16 mouse cellular contexts compared by ENCODE assay signal in the genomic region with DNA sequence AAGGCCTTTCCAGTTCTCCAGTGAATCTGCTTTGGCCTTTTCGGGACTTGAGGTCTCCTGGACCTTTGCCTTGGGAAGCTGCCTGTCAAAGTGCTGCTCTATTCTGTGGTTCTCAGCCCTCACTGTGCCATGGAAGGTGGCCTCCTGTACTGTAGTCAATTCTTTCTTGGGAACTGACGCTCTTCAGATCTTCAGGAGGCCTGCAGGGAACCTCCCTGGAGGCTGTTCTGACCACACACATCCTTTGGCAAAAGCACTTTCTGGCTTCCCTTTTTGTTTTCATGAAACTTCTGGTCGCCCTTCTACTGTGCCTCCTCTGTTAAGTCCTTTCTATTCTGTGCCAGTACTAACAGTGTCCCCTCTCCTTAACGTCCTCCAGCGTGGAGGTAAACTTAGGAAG.
A peak's percentile ranks its signal among the peaks of the same experiment; 100 is the strongest.
DNase-seq lines count a peak whose midpoint lies in the region; ATAC-seq and TF ChIP-seq lines count a peak whose summit lies in the region.
"Had no signal": no experiment of that assay in that cellular context is flagged by ENCODE, and none has a peak within 500 bp of the region (broad histone marks: within the 10 kb centered on the region; RNA-seq: fewer than 3 reads in every experiment).

No protein-coding gene starts in this region.

- H3K4me2 ChIP-seq in hindbrain, postnatal 0 days (ENCODE audit: low read depth, low read length), result no peak overlapping the region
- H3K4me2 ChIP-seq in hindbrain, embryonic 14.5 days (replicated peaks), result no peak overlapping the region
- H3K4me2 ChIP-seq: hindbrain, embryonic 13.5 days; kidney, embryonic 15.5 days; liver, embryonic 11.5 days had no signal

- peak overlapping the region; percentile 20; the same call in 1 of the 2 replicates for H3K27ac ChIP-seq in hindbrain, postnatal 0 days
- H3K27ac ChIP-seq in hindbrain, embryonic 14.5 days, result no peak overlapping the region
- H3K27ac ChIP-seq in testis, adult 2 months (ENCODE audit: control insufficient read depth, insufficient read depth, low read depth, low read length), result peak overlapping the region; percentile 63
- H3K27ac ChIP-seq in cerebellum, adult 2 months (ENCODE audit: insufficient read depth, low read length), result no peak overlapping the region
- H3K27ac ChIP-seq: hindbrain, embryonic 13.5 days; kidney, embryonic 15.5 days; left cerebral cortex, adult 2 months had no signal

- peak; percentile 21; the same call in 1 of the 2 replicates for ATAC-seq in hindbrain, postnatal 0 days
- no peak for ATAC-seq in hindbrain, embryonic 14.5 days (ENCODE audit: low FRiP score)

- WGBS in hindbrain, postnatal 0 days, result 27% methylated on average over 5 of the region's 5 CpGs
- WGBS in hindbrain, embryonic 14.5 days, result 49% methylated on average over 5 of the region's 5 CpGs
- 34% methylated on average over 5 of the region's 5 CpGs for WGBS in cerebellum, adult 2 months

- no peaks in the 10 kb centered on the region; the same call in none of the 2 replicates for H3K36me3 ChIP-seq in hindbrain, postnatal 0 days (ENCODE audit: insufficient read depth, low read length)
- peaks cover 45% of the 10 kb centered on the region for H3K36me3 ChIP-seq in hindbrain, embryonic 14.5 days (replicated peaks; ENCODE audit: control insufficient read depth, insufficient read depth)
- no peaks in the 10 kb centered on the region for H3K36me3 ChIP-seq in testis, adult 2 months (ENCODE audit: control insufficient read depth, insufficient read depth, low read length)

- no peaks in the 10 kb centered on the region for H3K9me3 ChIP-seq in hindbrain, postnatal 0 days (ENCODE audit: low read length)
- no peaks in the 10 kb centered on the region for H3K9me3 ChIP-seq in hindbrain, embryonic 14.5 days (ENCODE audit: control insufficient read depth, low read length)
- H3K9me3 ChIP-seq: hindbrain, embryonic 13.5 days; kidney, embryonic 15.5 days had no signal

- H3K4me1 ChIP-seq in hindbrain, postnatal 0 days (ENCODE audit: insufficient read depth, low read length), result no peaks in the 10 kb centered on the region; the same call in 1 of the 2 replicates
- 0 out of 2 replicates have a peak, but pooled peaks cover 1% of the 10 kb centered on the region for H3K4me1 ChIP-seq in hindbrain, embryonic 14.5 days (replicated peaks; ENCODE audit: control insufficient read depth, insufficient read depth, low read length)
- peaks cover 2% of the 10 kb centered on the region; the same call in 1 of the 2 replicates for H3K4me1 ChIP-seq in testis, adult 2 months (ENCODE audit: control insufficient read depth, insufficient read depth, low read length)
- no peaks in the 10 kb centered on the region for H3K4me1 ChIP-seq in cerebellum, adult 2 months (ENCODE audit: control insufficient read depth, insufficient read depth, low read length)

- H3K4me3 ChIP-seq in hindbrain, postnatal 0 days (ENCODE audit: low read length), result no peak overlapping the region
- H3K4me3 ChIP-seq in hindbrain, embryonic 14.5 days (replicated peaks; ENCODE audit: low read length), result no peak overlapping the region
- H3K4me3 ChIP-seq in testis, adult 2 months (ENCODE audit: control insufficient read depth, low read depth, low read length), result no peak overlapping the region
- no peak overlapping the region for H3K4me3 ChIP-seq in cerebellum, adult 2 months (replicated peaks; ENCODE audit: insufficient read depth, low read depth, low read length)
- H3K4me3 ChIP-seq: erythroblast, embryonic 14.5 days; hindbrain, embryonic 13.5 days; kidney, embryonic 15.5 days; left cerebral cortex, adult 2 months had no signal

- no peak for TF ChIP-seq CTCF in hindbrain, postnatal 0 days (IDR thresholded peaks at IDR 0.05; ENCODE audit: low read depth)
- no peak for TF ChIP-seq CTCF in testis, adult 2 months (IDR thresholded peaks at IDR 0.05; ENCODE audit: control insufficient read depth, insufficient read depth, insufficient replicate concordance, low read depth, low read length)
- no peak for TF ChIP-seq CTCF in cerebellum, adult 2 months (IDR thresholded peaks at IDR 0.05; ENCODE audit: borderline replicate concordance, insufficient read depth, low read depth, low read length)

- no peaks in the 10 kb centered on the region for H3K27me3 ChIP-seq in hindbrain, postnatal 0 days (ENCODE audit: insufficient read depth, low read length)
- no peaks in the 10 kb centered on the region for H3K27me3 ChIP-seq in hindbrain, embryonic 14.5 days (ENCODE audit: control insufficient read depth, insufficient read depth, low read length)
- H3K27me3 ChIP-seq in testis, adult 2 months (ENCODE audit: control insufficient read depth, insufficient read depth, low read length), result no peaks in the 10 kb centered on the region
- no peaks in the 10 kb centered on the region for H3K27me3 ChIP-seq in cerebellum, adult 2 months (ENCODE audit: control insufficient read depth, insufficient read depth, low read length)
- H3K27me3 ChIP-seq: hindbrain, embryonic 13.5 days; kidney, embryonic 15.5 days had no signal

- peak; percentile 35 for DNase-seq in adrenal gland, postnatal 10 days
- DNase-seq in adrenal gland, postnatal 4 days (ENCODE audit: low spot score in 2 of 2), result no peak
- no peak for DNase-seq in hindbrain, postnatal 0 days (ENCODE audit: low spot score)
- no peak for DNase-seq in hindbrain, embryonic 14.5 days (ENCODE audit: low spot score)
- DNase-seq in testis, postnatal 10 days (ENCODE audit: low spot score), result no peak
- DNase-seq in layer of hippocampus, postnatal 10 days (ENCODE audit: low spot score in 2 of 2), result no peak
- no peak for DNase-seq in cerebellum, adult 2 months
- DNase-seq: lung, postnatal 10 days; right cerebral cortex, postnatal 4 days; thymus, adult 18-20 months had no signal

- no peak for TF ChIP-seq POLR2A in testis, adult 2 months (IDR thresholded peaks at IDR 0.05; ENCODE audit: control insufficient read depth, low read depth, low read length)
- no peak for TF ChIP-seq POLR2A in cerebellum, adult 2 months (IDR thresholded peaks at IDR 0.05; ENCODE audit: borderline replicate concordance, insufficient read depth, low read length)

- H3K9ac ChIP-seq in hindbrain, postnatal 0 days (replicated peaks; ENCODE audit: low read length), result no peak overlapping the region
- no peak overlapping the region for H3K9ac ChIP-seq in hindbrain, embryonic 14.5 days
- H3K9ac ChIP-seq: hindbrain, embryonic 13.5 days; kidney, embryonic 15.5 days had no signal

Comparison
In these comparisons a context has a peak if more than half of its experiments do, and no peak if none do; other contexts are left out.
1. H3K27ac ChIP-seq: peak in hindbrain, postnatal 0 days (single experiment) and testis, adult 2 months (single experiment); none in hindbrain, embryonic 14.5 days (single experiment) and cerebellum, adult 2 months (single experiment).